Comparison of ENCODE assay signal across 8 mouse cellular contexts in the genomic region with DNA sequence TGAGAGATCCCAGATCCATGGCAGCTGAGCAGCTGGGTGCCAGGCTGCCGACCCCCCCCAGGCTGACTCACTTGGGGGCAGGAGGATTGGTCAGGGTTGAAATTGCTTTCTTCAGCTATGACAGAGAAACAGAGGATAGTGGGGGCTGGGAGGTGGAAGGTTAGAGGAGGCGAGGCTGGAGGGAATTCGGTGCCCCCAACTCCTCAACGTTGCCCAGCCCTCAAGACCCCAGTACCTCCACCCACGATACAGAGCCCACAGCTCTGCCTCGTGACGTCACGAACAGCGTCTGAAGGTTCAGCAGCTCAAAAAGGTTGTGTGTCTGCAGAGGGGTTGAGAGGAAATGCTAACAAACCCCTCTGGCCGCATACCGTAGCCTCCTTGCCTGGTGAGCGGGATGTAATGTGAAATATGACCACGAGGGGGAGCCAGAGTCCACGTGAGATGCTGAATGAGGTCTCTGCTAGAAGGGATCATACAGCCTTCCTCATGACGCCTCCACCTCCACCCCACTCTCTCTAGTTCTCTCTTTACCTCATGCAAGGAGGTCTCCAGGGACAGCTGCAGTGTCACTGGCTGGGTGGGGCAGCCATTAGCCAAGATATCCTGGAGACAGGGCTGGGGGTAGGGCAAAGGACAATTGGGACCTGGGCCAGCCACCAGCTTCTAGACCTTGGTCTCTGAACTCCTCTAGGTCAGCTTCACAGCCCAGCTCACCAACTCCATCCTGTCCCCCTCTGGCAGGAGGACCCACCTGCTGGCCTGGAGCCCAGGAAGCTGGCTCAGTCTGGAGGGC. TPM values are rescaled to one million over a fixed set of nuclear protein-coding genes. Genes with fewer than 3 reads are reported as not detected.
A peak's percentile ranks its signal among the peaks of the same experiment; 100 is the strongest.
DNase-seq lines count a peak whose midpoint lies in the region; ATAC-seq lines count a peak whose summit lies in the region.

No protein-coding gene starts in this region.

- H3K4me3 ChIP-seq in intestine, embryonic 14.5 days (ENCODE audit: low read depth, low read length): 0 out of 2 replicates have a peak overlapping the region, but pooled peaks have one; percentile 11
- no peak overlapping the region for H3K4me3 ChIP-seq in midbrain, embryonic 10.5 days

- no peak overlapping the region for H3K27ac ChIP-seq in intestine, embryonic 14.5 days (ENCODE audit: low read depth)
- H3K27ac ChIP-seq in midbrain, embryonic 10.5 days (replicated peaks): no peak overlapping the region

- intact Hi-C loops in left cerebral cortex, postnatal 10 days (cut with DNase I): no loop called here

- H3K4me2 ChIP-seq in intestine, embryonic 14.5 days (ENCODE audit: low read length): peak overlapping the region; percentile 46

- H3K36me3 ChIP-seq in intestine, embryonic 14.5 days (ENCODE audit: control insufficient read depth, insufficient read depth, low read length): no peaks in the 10 kb centered on the region
- H3K36me3 ChIP-seq in midbrain, embryonic 10.5 days: no peaks in the 10 kb centered on the region

- peaks cover 11% of the 10 kb centered on the region; the same call in 1 of the 2 replicates for H3K4me1 ChIP-seq in intestine, embryonic 14.5 days (replicated peaks; ENCODE audit: control insufficient read depth, insufficient read depth, low read length)
- H3K4me1 ChIP-seq in midbrain, embryonic 10.5 days: peaks cover 10% of the 10 kb centered on the region

- no peaks in the 10 kb centered on the region for H3K9me3 ChIP-seq in intestine, embryonic 14.5 days (ENCODE audit: control insufficient read depth, low read length)
- no peaks in the 10 kb centered on the region for H3K9me3 ChIP-seq in midbrain, embryonic 10.5 days (replicated peaks)

- ATAC-seq in activated CD4-positive, CD25-positive, alpha-beta regulatory T cell, adult 4 months: peak; percentile 75
- peak; percentile 73 for ATAC-seq in intestine, embryonic 14.5 days (replicated peaks; ENCODE audit: low FRiP score, low TSS enrichment, low read depth)

- H3K27me3 ChIP-seq in intestine, embryonic 14.5 days (replicated peaks; ENCODE audit: control insufficient read depth, insufficient read depth, low read length): no peaks in the 10 kb centered on the region
- peaks cover 16% of the 10 kb centered on the region for H3K27me3 ChIP-seq in midbrain, embryonic 10.5 days (ENCODE audit: low read depth, poor library complexity, severe bottlenecking)

- 7% methylated on average over 15 of the region's 15 CpGs for WGBS in intestine, embryonic 14.5 days
- 16% methylated on average over 15 of the region's 15 CpGs for WGBS in midbrain, embryonic 10.5 days

- H3K9ac ChIP-seq in intestine, embryonic 14.5 days (ENCODE audit: low read length): peak overlapping the region; percentile 35

- DNase-seq in embryo, embryonic 10 days (ENCODE audit: low spot score): peak; percentile 91
- peak; percentile 67 for DNase-seq in gastrocnemius, postnatal 25 days
- peak; percentile 99 for DNase-seq in intestine, embryonic 14.5 days (ENCODE audit: low spot score)
- peak; percentile 85 to 88 for DNase-seq in left cerebral cortex, postnatal 10 days (ENCODE audit: extremely low spot score in 1 of 2, low spot score in 2 of 2)
- peak; percentile 87 for DNase-seq in midbrain, embryonic 10.5 days (ENCODE audit: low spot score)
- DNase-seq in right cerebral cortex, postnatal 36 days (ENCODE audit: low spot score in 2 of 2): peak; percentile 79 to 81
- DNase-seq in urinary bladder, postnatal 4 days (ENCODE audit: low spot score in 2 of 2): peak; percentile 79 to 91

RNA-seq across cellular contexts. Expression of gene Clcnka, which starts 6.2 kb away (rescaled TPM):
- polyA plus RNA-seq in activated CD4-positive, CD25-positive, alpha-beta regulatory T cell, adult 4 months (2017; shearing (Covaris generic)): not detected
- under 1 TPM; 0.35 to 0.51 TPM for total RNA-seq in gastrocnemius, postnatal 25 days (2021)
- polyA plus RNA-seq in intestine, embryonic 14.5 days (2014; fragmentation: Nextera tagmentation; extraction: Ambion mirVana): 0.30 TPM in 1 of 2 replicates, not detected in the other
- total RNA-seq in left cerebral cortex, postnatal 10 days (2021): not detected
- polyA plus RNA-seq in midbrain, embryonic 10.5 days (2016; fragmentation: Nextera tagmentation; extraction: Ambion mirVana): not detected in 2 replicates

RNA-seq across cellular contexts. Expression of gene Clcnkb, which starts 11.1 kb away (rescaled TPM):
- polyA plus RNA-seq in activated CD4-positive, CD25-positive, alpha-beta regulatory T cell, adult 4 months (2017; shearing (Covaris generic)): not detected
- total RNA-seq in gastrocnemius, postnatal 25 days (2021): not detected
- 0.51 TPM in 1 of 2 replicates, not detected in the other for polyA plus RNA-seq in intestine, embryonic 14.5 days (2014; fragmentation: Nextera tagmentation; extraction: Ambion mirVana)
- not detected for total RNA-seq in left cerebral cortex, postnatal 10 days (2021)
- polyA plus RNA-seq in midbrain, embryonic 10.5 days (2016; fragmentation: Nextera tagmentation; extraction: Ambion mirVana): not detected in 2 replicates

RNA-seq across cellular contexts. Expression of gene Hspb7, which starts 15.9 kb away (rescaled TPM):
- not detected for polyA plus RNA-seq in activated CD4-positive, CD25-positive, alpha-beta regulatory T cell, adult 4 months (2017; shearing (Covaris generic))
- total RNA-seq in gastrocnemius, postnatal 25 days (2021): 1,000 to 10,000 TPM in 1 of 2 experiments, 100 to 1,000 TPM in 1; 347 to 1,168 TPM
- polyA plus RNA-seq in intestine, embryonic 14.5 days (2014; fragmentation: Nextera tagmentation; extraction: Ambion mirVana): 3.5 and 3.8 TPM in 2 replicates
- under 1 TPM; 0.11 to 0.20 TPM for total RNA-seq in left cerebral cortex, postnatal 10 days (2021)
- polyA plus RNA-seq in midbrain, embryonic 10.5 days (2016; fragmentation: Nextera tagmentation; extraction: Ambion mirVana): not detected in 2 replicates

RNA-seq across cellular contexts. Expression of gene Srarp, which starts 31.2 kb away (rescaled TPM):
- not detected for polyA plus RNA-seq in activated CD4-positive, CD25-positive, alpha-beta regulatory T cell, adult 4 months (2017; shearing (Covaris generic))
- 1 to 10 TPM in 1 of 2 experiments, under 1 TPM in 1; 0.91 to 1.0 TPM for total RNA-seq in gastrocnemius, postnatal 25 days (2021)
- polyA plus RNA-seq in intestine, embryonic 14.5 days (2014; fragmentation: Nextera tagmentation; extraction: Ambion mirVana): 0.20 TPM in 1 of 2 replicates, not detected in the other
- 1 to 10 TPM; 2.5 to 3.5 TPM for total RNA-seq in left cerebral cortex, postnatal 10 days (2021)
- not detected in 2 replicates for polyA plus RNA-seq in midbrain, embryonic 10.5 days (2016; fragmentation: Nextera tagmentation; extraction: Ambion mirVana)

RNA-seq across cellular contexts. Expression of gene Fam131c, which starts 36.7 kb away (rescaled TPM):
- not detected for polyA plus RNA-seq in activated CD4-positive, CD25-positive, alpha-beta regulatory T cell, adult 4 months (2017; shearing (Covaris generic))
- under 1 TPM in 1 of 2 experiments, not detected in 1; 0.29 TPM for total RNA-seq in gastrocnemius, postnatal 25 days (2021)
- 2.4 and 2.9 TPM in 2 replicates for polyA plus RNA-seq in intestine, embryonic 14.5 days (2014; fragmentation: Nextera tagmentation; extraction: Ambion mirVana)
- total RNA-seq in left cerebral cortex, postnatal 10 days (2021): 10 to 100 TPM; 10.8 to 12.1 TPM
- 0.70 and 1.2 TPM in 2 replicates for polyA plus RNA-seq in midbrain, embryonic 10.5 days (2016; fragmentation: Nextera tagmentation; extraction: Ambion mirVana)
